Mouse (Mus musculus) thymus, postnatal 14 days (tissue): ENCODE data around the gene Uap1l1.

Experiments
- DNase-seq: peaks from one replicate; pipeline ENCODE4 v3.0.0; 2021

The Uap1l1 gene

DNA sequence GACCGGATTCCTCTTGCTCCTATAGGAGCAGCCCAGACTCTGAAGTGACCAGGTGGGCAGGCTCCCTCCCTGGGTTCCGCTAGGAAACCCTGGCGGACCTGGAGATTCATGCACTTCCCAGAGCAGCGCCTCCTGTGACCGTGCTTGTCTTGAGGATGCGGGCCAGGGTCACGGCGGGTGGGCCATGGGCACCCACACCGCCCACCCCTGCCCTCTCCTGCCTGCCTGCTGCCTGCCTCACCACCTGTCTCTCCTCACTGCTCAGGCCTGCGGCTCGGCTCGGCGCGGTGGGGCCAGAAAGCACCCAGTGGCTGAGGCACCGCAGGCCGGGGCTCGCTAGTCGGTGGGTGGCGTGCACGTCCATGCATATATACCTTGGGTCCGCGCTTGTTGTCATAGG lies 54.5 kb downstream of the Uap1l1 start:
- no peak for DNase-seq

- DNase-seq = no peak
These were observed 55.3 kb downstream of the Uap1l1 start for GRCm38 (mm10) chr2:25310180-25310579.
